Mouse (Mus musculus) retina, embryonic 14.5 days (tissue): ENCODE results near the gene Smarcc1.
A peak's percentile ranks its signal among the peaks of the same experiment; 100 is the strongest.
"Not testable (repeated sequence)": the region's sequence is repeated elsewhere in the genome, so short reads cannot be mapped to it uniquely, and the experiment has no call there.

ENCODE experiments used
- DNase-seq: peaks from one replicate; pipeline ENCODE4 v3.0.0-alpha.2; 2015; ENCODE audit warnings: low spot score

The Smarcc1 gene

DNA sequence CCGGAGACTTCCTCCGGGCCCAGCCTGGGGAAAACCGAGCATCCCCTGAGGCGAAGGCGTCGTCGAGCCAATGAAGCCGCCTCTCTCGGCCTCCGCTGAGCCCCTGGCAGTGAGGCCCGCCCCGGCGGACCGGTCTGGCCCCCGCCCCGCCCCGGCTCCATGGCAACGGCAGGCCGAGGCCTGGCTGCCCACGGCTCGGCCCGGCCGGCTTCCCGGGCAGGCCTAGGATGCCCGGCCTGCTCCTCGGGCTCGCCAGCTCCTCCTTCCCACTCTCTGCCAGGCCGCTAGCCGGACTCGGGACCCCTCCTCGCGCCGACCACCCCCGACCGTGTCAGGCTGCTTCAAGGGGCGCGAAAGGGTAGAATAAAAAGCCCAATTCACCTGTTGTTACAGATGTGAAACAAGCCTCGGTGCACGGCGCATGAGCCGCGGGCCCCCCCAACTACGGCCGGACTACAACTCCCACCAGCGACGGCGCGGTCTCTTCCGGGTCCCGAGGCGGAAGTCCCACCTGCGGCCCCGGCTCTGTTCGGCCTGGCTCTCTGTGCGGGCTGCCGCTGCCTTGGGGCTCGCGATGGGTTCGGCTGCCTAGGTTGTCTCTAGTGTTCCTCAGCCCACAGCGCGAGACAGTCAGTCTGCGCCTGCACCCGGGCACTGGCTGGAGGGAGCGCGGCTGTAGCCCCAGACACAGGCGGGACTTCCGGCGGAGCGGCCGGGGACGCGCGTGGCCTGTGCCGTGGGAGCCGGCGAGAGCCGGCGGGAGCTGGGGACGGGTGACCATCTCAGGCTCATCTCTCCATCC lies at the start of gene Smarcc1:
Smarcc1 (plus strand) TSS at position 732 of the 802 bp plus-strand sequence.
- DNase-seq = peak; percentile 92

DNA sequence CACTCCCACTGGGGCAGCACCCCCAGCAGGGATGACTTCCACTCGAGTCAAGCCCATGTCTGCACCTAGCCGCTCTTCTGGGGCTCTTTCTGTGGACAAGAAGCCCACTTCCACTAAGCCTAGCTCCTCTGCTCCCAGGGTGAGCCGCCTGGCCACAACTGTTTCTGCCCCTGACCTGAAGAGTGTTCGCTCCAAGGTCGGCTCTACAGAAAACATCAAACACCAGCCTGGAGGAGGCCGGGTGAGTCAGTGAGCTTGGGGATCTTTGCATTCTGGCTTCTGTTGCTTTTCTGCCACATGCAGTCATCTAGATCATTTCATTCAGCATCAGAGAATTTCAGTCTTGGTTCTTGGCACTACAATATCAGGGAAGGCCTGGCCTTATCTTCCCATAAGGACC lies 48.8 kb upstream of the Smarcc1 start:
- DNase-seq = no peak

DNA sequence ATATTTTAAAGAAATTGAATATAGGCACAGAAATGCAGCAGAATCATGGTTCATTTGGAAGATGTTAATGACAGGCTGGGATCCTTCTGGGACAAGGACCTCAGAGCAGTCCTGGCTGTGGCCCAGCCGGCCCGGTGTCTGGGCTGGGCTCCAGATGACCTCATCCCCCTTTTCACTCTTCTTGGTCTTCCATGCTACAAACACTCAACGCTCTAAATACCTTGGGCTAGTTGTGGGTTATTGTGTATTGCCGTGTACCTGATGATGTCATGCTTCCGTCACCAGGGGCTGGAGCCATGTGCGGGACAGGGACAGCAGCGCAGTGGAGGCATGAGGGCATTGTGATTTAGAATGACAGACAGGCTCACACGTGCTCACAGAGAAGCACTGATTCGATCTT lies 47.1 kb upstream of the Smarcc1 start:
- DNase-seq = no peak

DNA sequence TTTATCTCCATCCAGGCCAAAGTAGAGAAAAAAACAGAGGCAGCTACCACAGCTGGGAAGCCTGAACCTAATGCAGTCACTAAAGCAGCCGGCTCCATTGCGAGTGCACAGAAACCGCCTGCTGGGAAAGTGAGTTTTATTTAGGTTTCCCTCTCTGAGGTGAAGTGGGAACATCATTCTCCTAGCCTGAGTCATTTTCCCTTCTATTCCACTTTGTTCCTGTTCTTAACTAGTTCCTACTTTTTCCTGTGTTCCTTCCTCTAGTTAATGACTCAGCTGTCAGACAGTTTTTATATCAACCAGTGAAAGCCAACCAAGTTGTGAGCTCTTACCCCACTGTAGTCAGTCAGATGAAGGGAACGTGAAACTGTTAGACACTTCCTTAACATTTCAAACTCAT lies 46.5 kb upstream of the Smarcc1 start:
- no peak for DNase-seq

GRCm38 (mm10) chr9:110071843-110072242 lies 45.7 kb upstream of the Smarcc1 start:
- peak; percentile 87 for DNase-seq

DNA sequence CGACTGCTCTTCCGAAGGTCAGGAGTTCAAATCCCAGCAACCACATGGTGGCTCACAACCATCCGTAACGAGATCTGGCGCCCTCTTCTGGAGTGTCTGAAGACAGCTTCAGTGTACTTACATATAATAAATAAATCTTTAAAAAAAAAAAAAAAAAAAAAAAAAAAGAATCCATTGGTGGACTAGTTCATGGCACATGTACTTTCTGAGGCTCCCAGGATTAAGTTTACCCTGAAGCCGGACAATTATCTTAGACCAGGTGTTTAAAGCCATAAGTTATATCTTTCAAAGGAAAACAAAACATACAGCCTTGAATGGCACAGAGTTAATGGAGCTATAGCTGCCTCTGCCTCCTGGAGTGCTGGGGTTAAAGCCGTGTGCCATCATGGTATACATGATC lies 41.0 kb upstream of the Smarcc1 start:
- not testable (repeated sequence) for DNase-seq

- DNase-seq = no peak
Observed at GRCm38 (mm10) chr9:110081066-110081465, 36.4 kb upstream of the Smarcc1 start.

DNA sequence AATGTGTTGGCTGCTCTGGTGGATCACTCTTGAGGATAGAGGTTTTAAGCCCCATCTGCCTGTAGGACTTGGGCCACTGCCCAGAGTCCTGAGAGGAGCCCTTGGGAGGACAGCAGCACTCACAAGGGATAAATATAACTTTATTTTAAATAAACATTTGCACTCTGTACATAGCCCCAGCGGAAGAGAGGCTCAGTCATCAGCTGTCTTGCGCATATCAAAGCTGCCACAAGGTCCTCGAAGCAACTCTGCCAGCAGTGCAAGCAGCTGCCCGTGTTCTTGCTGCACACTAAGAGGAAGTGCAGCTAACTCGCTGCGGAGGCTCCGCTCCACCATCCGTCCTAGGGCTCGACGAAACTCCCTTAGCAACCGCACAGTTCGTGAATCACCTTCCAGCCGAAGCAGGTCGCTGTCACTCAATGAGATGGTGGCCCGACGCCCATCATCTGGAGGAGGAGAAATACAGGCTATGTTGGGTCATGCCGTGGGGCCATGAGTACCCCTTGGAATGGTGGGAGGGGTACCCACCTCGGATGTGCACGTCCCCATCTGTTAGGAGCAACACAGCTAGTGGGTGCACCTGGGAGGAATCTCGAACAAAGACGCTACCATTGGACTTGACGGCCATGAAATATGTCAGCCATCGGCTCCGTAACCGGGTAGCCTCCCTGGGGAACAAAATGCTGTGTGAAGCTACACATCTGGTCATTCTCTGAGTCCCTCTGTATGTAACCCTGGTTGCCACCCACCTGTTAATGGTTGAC lies 33.1 kb upstream of the Smarcc1 start:
- no peak for DNase-seq

DNA sequence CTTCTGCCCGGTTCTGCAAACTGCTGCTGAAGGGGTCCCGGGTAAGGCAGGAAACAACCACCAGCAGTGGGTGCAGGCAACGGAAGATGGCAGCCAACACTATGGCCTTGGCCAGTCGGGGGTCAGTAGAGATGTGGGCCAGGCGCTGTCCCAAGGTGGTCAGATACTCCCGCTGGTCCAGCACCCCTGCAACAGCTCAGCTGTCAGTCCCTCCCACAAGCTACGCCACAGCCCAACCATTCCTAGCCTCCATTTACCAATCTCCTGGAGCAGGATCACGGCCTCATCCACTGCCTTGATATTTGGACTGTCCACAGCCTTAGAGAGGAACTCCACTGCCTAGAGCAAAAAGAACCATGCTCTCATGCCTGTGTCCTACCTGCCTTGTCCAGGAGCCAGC lies 31.8 kb upstream of the Smarcc1 start:
- no peak for DNase-seq

DNA sequence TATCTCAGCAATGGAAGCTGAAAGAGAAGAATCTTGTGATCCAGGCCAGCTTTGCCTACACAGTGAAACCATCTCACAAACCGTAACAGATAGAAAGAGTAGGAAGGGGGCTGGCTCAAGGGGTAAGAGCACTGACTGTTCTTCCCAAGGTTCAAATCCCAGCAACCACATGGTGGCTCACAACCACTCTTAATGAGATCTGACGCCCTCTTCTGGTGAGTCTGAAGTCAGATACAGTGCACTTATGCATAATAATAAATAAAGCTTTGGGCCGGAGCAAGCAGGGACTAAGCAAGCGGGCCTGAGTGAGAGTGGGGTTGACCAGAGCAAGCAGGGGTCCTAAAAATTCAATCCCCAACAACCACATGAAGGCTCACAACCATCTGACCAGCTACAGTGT lies 24.2 kb upstream of the Smarcc1 start:
- DNase-seq = no peak

DNA sequence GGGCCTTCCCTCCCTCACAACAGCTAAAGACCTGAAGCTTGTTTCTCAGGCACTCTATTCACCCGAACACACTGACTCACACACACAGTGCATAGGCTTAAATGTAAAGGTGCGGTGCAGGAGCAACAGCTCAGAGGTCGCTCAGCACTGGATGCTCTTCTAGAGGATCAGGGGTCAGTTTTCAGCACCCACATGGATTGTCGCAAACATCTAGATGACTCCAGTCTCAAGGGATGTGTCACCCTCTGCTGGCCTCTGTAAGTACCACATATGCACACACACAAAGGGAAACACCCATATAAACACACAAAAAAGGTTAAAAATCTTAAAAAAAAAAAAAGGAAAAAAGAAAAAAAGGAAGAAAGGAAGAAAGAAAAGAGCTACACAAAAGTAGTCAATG lies 22.7 kb upstream of the Smarcc1 start:
- DNase-seq = no peak

GRCm38 (mm10) chr9:110097791-110098190 lies 19.7 kb upstream of the Smarcc1 start:
- DNase-seq = no peak

DNA sequence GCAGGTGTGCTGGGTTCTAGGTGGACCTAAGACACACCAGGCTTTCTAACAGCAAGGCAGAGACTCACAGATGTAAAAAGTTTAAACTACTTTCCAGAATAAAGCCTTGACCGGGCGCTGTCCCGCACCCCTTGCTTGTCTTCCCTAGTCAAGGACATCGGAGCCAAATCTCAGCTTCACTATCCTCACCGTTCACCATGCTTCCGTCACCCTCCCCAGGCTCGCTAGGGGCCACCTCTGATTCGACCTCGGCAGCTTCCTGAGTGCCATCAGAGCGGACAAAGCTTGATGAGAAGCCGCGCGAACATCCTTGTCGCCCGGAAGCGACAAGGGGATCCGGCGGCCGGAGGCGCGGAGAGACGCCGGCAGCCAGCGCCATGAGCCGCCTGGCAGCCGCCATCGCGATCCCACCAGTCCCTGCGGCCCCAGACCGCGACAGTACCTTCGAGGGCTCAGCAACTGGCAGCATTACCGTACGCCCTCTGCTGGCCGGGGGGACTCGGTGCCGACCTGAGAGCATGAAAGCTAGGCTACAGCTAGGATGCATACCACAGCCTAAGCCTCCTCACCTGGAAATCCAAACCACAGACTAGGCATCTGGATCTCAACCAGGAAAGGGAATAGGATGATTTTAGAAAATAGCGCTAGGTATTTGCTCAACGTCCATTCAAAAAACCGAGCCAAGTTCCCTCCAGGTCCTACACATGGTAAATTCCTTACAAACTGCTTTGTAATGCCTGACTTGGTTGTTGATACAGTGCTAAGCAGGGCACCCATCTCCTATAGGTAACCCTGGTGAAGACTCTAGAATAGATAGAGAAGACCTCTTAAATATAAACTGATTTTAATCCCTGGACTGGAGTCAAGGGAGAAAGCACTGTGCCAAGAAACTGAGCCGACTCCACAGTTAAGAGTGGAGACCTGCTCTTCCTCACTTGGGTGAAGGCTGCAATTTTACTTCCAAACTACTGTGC lies 16.6 kb upstream of the Smarcc1 start:
- DNase-seq = peak; percentile 95

- no peak for DNase-seq
Observed at GRCm38 (mm10) chr9:110116353-110116976, 1.0 kb upstream of the Smarcc1 start.

- DNase-seq = no peak
Observed at GRCm38 (mm10) chr9:110117779-110118139, 251 bp downstream of the Smarcc1 start, which contains the start of gene Dhx30. Gene Dhx30, minus strand, starts transcription at chr9:110117830.

DNA sequence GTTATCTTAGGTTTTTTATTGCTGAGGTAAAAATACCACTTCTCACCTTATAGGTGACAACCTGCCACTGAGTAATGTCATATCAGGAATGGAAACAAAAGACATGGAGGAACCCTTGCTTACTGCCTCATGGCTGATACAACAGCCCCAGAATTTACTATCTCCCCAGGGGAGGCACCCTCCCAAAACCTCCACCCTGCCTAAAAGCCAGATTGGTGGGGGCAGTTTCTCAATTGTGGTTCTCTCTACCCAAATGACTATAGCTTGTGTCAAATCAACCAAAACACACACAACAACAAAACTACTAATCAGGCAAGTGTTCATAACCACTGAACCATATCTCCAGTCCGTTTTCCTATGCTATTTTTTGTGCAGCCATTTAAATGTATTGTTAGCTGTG lies 741 bp downstream of the Smarcc1 start:
- no peak for DNase-seq

DNA sequence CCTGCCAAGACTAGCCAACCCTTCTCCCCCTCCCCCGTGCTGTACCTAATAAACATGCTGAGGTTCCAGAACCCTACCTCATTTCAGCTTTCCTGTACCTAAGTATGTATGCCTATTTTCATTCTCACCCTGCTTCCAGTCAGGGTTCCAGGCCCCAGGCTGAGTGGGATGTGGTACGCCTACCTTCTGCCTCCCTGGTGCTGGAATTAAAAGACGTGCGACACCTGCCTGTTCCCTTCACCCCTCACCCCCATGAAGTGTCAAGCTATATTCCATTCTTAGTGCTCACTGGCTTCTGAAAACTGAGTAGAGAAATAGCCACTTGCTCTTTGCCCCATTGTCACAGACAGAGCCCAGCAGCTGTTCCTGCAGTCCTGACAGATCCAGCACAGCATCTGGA lies 3.9 kb downstream of the Smarcc1 start:
- no peak for DNase-seq

GRCm38 (mm10) chr9:110123322-110123721 lies 5.8 kb downstream of the Smarcc1 start:
- no peak for DNase-seq

DNA sequence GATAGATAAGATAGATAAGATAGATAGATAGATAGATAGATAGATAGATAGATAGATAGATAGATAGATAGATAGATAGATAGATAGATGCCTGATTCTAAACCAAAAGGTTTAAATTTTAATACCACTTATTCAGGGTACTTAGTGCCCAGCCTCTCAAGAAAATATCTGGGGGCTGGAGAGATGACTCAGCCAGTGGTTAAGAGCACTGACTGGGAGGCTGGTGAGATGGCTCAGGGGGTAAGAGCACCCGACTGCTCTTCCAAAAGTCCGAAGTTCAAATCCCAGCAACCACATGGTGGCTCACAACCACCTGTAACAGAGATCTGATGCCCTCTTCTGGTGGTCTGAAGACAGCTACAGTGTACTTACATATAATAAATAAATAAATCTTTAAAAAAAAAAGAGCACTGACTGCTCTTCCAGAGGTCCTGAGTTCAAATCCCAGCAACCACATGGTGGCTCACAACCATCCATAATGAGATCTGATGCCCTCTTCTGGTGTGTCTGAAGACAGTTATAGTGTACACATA lies 6.6 kb downstream of the Smarcc1 start:
- not testable (repeated sequence) for DNase-seq

- peak; percentile 17 for DNase-seq
Observed at GRCm38 (mm10) chr9:110130896-110131524, 13.5 kb downstream of the Smarcc1 start.
